Mouse (Mus musculus): Measurements from ENCODE around the gene Rab1b. TPM values are rescaled to one million over a fixed set of nuclear protein-coding genes. Genes with fewer than 3 reads are reported as not detected.

The Rab1b gene
- total RNA-seq (2023): 90.7 TPM

DNA sequence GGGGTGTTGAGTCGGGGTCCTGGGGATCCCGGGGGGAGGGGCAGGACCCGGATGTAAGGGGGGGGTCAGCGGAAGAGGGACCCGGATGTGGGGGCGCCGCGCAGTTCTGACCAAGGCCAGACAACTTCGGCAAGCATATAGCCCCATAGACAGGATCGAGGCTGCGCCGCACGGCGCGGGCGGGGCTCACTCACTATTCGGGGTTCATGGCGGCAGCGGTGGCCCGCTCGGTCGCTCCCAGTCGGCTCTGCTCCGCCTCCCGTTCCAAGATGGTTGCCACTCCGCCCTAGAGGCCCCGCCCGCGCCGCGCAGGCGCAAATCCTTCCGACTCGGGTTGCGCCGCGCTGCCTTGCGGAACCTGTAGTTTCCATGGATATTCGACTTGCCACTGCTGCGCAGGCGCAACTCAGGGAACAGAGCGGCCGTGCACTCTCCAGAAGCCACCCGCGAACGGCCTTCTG is at the start of gene Rab1b:
Gene Rab1b, minus strand, starts transcription at position 342 of the 461 bp plus-strand sequence.

DNA sequence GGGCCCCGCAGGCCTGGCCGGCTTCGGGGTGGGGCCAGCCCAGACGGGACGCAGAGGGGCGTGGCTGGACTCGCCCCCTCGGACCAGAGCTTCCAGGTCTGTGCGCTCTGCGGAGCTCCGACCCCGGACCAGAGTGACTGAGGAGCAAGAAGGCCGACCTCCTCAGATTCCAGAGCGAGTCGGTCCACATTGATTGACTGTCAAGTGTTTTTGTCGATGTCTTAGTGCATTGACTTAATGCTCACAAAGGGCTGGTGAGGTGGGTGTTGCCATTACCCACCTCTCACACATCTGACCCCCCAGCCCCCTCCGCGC is 11.5 kb upstream of the Rab1b start, which contains the start of gene Klc2:
Gene Klc2, minus strand, starts transcription at position 177 of the 315 bp plus-strand sequence.

DNA sequence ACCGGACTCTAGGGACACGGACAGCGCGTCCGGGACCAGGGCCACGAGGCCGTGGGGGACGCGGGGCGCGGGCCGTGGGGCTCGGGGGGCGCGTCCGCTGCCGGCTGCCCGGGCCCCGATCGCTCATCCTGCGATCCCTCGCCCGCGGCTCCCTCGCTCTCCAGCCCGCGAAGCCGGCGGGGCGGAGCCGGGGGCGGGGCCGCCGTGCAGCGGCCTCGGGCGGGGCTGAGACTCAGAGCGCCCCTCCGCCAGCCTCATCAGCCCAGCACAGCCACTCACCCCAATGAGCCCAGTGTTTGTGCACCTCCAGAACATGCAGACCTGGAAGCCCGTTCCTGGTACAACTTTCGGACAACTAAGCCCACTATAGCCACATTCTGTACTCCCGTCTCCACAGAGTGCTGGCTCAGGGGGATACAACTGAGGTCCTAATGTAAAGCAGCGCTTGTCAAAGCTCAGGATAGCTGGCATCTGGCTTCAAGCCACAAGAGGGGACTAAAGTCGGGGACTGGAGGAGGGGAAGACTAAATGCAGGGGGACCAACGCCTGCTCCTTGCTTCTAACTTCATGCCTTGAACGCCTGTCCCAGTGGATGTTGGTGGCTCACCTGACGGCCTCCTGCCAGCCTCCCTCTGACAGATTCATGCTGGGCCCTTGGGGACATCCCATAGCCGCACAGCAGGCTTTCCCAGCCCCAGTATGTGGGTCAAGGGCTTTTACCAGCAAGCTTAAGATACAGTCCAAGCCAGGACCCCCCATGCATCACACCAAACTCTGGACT is 8.3 kb downstream of the Rab1b start, which contains the start of gene Cnih2:
Gene Cnih2, minus strand, starts transcription at position 159 of the 781 bp plus-strand sequence.

DNA sequence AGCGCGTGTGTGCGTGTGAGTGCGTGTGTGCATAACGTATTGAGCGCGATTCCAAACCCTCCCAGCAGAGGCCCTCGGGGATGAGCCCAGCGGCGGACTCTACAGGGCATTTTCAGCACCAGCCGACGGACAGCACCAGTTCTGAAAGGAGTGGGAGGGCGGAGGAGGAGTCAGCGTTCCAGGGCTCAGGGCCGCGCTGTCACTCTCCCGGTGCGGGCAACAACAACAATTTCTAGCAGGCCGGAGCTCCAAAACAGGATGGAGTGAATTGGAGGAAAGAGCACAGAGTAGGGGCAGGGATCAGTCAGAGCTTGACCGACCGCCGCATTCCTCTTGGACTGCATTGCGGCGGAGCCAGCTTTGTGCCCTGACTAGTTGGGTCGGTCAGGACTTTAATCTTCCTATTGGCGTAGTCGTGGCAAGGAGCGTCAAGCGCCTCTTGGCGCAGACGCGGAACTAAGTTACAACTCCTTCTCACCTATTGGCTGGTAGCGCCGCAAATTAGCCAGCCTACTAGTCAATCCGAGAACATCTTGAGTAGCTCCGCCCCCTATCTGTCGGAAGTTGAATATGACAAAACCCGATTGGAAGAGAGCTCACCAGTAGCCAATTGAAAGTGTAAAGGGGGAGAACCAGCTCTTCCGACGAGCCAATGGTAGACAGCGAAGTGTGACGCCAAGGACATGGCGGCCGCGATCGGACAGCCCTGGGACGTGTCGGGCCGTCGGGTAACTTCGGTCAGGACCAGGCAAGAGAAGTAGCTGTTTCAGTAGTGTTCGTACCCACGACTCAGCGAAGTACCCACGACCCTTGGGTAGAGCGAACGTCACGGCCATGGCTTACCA is 18.8 kb downstream of the Rab1b start, which contains the start of gene Yif1a:
Gene Yif1a, plus strand, starts transcription at position 655 of the 845 bp plus-strand sequence.

DNA sequence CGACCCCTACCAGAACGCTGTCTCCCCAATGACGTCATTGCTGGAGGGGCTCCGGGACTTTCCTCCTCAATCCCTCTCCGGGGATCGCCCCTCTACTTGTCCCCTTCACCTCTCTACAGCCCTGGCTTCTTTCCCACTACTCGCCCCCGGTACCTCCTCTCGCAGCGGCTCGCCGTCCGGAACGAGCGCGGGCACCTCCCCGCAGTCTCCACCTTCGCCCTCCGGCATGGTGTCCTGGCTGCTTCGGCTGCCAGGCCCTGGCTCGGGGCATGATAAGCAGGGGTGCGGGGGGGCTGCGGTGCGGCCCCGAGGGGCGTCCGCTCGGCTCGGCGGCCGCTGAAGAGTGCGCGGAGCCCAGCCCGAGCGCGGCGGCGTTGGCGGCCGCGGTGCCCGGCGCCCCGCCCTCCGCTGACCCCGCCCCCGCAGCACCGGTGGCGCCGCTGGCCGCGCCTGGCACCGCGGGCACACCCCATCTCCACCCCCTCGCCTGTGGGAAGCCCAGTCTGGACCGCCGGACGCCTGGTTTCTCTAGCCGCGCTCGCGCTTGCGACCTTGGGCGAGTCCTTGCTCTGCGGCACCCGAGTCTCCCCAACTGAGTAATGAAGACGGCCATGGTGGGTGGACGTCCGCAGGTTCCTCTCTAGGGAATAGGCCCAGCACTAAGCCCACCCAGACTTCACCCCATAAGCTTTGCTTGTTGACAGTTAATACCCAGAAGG is 21.6 kb downstream of the Rab1b start, which contains the start of gene Tmem151a:
Gene Tmem151a, minus strand, starts transcription at position 387 of the 719 bp plus-strand sequence.

DNA sequence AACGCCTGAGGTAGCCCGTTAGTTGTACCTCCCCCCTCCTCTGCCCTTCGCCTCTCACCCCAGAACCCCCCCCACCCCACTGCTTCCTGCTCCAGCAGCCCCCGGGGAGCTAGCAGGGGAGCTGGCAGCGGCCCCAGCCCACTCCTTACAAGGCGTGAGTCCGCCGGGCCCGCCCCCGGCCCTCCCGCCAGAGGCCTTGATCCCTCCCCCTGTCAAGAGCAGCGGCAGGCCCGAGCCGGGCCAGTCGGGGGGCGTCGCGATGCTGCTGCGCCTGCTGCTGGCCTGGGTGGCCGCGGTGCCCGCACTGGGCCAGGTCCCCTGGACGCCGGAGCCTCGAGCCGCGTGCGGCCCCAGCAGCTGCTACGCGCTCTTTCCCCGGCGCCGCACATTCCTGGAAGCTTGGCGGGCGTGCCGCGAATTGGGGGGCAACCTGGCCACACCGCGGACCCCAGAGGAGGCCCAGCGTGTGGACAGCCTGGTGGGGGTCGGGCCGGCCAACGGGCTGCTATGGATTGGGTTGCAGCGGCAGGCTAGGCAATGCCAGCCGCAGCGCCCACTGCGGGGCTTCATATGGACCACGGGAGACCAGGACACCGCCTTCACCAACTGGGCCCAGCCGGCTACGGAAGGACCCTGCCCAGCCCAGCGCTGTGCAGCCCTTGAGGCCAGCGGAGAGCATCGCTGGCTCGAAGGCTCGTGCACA is 38.9 kb downstream of the Rab1b start, which contains the start of gene Cd248:
Gene Cd248, plus strand, starts transcription at position 212 of the 703 bp plus-strand sequence.

DNA sequence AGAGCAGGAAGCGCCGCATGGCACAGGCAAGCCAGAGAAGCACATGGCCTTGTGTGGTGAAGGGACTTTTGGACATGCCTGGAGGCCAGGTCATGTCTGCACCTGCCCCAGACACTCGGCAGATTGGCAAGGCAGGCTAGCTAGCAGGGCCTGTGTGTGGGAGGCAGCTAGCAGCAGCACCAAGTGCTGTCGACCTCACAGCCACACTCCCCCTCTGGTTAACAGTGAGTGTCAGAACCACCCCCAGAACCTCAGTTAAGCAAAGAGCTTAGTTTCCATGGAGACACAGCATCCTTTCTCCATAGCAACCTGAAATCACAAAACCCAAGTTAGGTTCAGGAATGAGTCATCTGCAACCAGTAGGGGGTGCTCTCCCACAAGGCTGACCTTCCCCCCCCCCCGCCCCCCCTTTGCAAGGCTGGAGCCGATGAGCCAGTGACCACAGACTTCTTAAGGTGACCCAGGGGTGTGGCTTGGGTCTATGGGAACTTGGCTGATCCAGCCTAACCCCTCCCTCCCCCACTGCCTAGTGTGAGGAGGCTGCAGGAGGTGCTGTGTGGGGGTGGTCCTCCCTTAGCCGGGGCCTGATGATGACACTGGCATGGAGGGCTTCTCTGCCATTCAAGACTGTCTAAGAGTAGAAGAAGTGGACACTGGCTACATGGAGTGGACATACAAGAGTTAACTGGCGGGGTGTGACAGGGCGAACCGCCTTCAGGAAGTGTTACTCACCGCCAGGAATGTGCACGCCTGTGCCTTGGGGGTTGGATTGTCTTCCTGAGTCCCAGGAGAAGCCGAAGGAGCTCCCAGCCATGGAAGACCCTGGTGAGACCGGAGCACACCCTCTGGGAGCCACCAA is 56.6 kb downstream of the Rab1b start, which contains the start of gene Rin1:
Gene Rin1, plus strand, starts transcription at position 435 of the 859 bp plus-strand sequence.

Other genes with a start within 250 kb of the Rab1b start
- gene Actn3, start 229.2 kb downstream of the Rab1b start, total RNA-seq (2023): not detected
- 4.9 TPM for gene Zdhhc24, start 228.4 kb downstream of the Rab1b start, total RNA-seq (2023)
- 2.5 TPM for gene Bbs1, start 200.4 kb downstream of the Rab1b start, total RNA-seq (2023)
- 57.1 TPM for gene Dpp3, start 178.8 kb downstream of the Rab1b start, total RNA-seq (2023)
- gene Peli3, start 163.9 kb downstream of the Rab1b start, total RNA-seq (2023): 1.9 TPM
- 31.1 TPM for gene Mrpl11, start 144.9 kb downstream of the Rab1b start, total RNA-seq (2023)
- 0.29 TPM for gene Npas4, start 116.8 kb downstream of the Rab1b start, total RNA-seq (2023)
- gene Slc29a2, start 83.2 kb downstream of the Rab1b start, total RNA-seq (2023): 2.2 TPM
- gene B4gat1, start 68.2 kb downstream of the Rab1b start, total RNA-seq (2023): 4.0 TPM
- gene AC124502.3, start 68.2 kb downstream of the Rab1b start, total RNA-seq (2023): 0.79 TPM
- 63.2 TPM for gene Brms1, start 65.7 kb downstream of the Rab1b start, total RNA-seq (2023)
- 3.2 TPM for gene Rin1, start 56.6 kb downstream of the Rab1b start, total RNA-seq (2023)
- not detected for gene Cd248, start 39.0 kb downstream of the Rab1b start, total RNA-seq (2023)
- gene Tmem151a, start 21.5 kb downstream of the Rab1b start, total RNA-seq (2023): not detected
- 19.2 TPM for gene Yif1a, start 18.5 kb downstream of the Rab1b start, total RNA-seq (2023)
- 3.4 TPM for gene Cnih2, start 8.6 kb downstream of the Rab1b start, total RNA-seq (2023)
- gene Klc2, start 11.5 kb upstream of the Rab1b start, total RNA-seq (2023): 20.2 TPM
- 116 TPM for gene Pacs1, start 166.0 kb upstream of the Rab1b start, total RNA-seq (2023)
- 265 TPM for gene Sf3b2, start 188.4 kb upstream of the Rab1b start, total RNA-seq (2023)
- not detected for gene Gal3st3, start 191.3 kb upstream of the Rab1b start, total RNA-seq (2023)
- not detected for gene Catsper1, start 228.7 kb upstream of the Rab1b start, total RNA-seq (2023)
- not detected for gene Cst6, start 242.5 kb upstream of the Rab1b start, total RNA-seq (2023)